Mouse (Mus musculus) kidney, postnatal 10 days (tissue): ENCODE data around the gene Sh3gl2.

Source experiments
- DNase-seq: peaks from one replicate; pipeline ENCODE4 v3.0.0; 2021; ENCODE audit warnings: mixed read lengths

The Sh3gl2 gene

GRCm38 (mm10) chr4:85205071-85205635, at the start of gene Sh3gl2:
Gene Sh3gl2 (plus strand): TSS chr4:85205126.
- DNase-seq: peak; percentile 79

GRCm38 (mm10) chr4:85161156-85161555, 43.8 kb upstream of the Sh3gl2 start:
- DNase-seq: no peak

- peak; percentile 73 for DNase-seq
Measured at GRCm38 (mm10) chr4:85162468-85163312, 42.2 kb upstream of the Sh3gl2 start.

- DNase-seq: peak; percentile 12
Measured at GRCm38 (mm10) chr4:85163313-85163615, 41.7 kb upstream of the Sh3gl2 start.

GRCm38 (mm10) chr4:85168001-85168400, 36.9 kb upstream of the Sh3gl2 start:
- no peak for DNase-seq

GRCm38 (mm10) chr4:85175466-85175865, 29.5 kb upstream of the Sh3gl2 start:
- DNase-seq: no peak

- DNase-seq: no peak
Measured at GRCm38 (mm10) chr4:85178394-85179051, 26.4 kb upstream of the Sh3gl2 start.

- no peak for DNase-seq
Measured at GRCm38 (mm10) chr4:85186011-85186410, 18.9 kb upstream of the Sh3gl2 start.

- peak; percentile 20 for DNase-seq
Measured at GRCm38 (mm10) chr4:85196201-85196600, 8.7 kb upstream of the Sh3gl2 start.

- DNase-seq: no peak
Measured at GRCm38 (mm10) chr4:85198431-85198830, 6.5 kb upstream of the Sh3gl2 start.

- DNase-seq: no peak
Measured at GRCm38 (mm10) chr4:85202582-85202981, 2.3 kb upstream of the Sh3gl2 start.

- DNase-seq: peak; percentile 54
Measured at GRCm38 (mm10) chr4:85205636-85206211, 798 bp downstream of the Sh3gl2 start.

- no peak for DNase-seq
Measured at GRCm38 (mm10) chr4:85206675-85207400, 1.9 kb downstream of the Sh3gl2 start.

- no peak for DNase-seq
Measured at GRCm38 (mm10) chr4:85207515-85207914, 2.6 kb downstream of the Sh3gl2 start.

- DNase-seq: no peak
Measured at GRCm38 (mm10) chr4:85208531-85208930, 3.6 kb downstream of the Sh3gl2 start.

- DNase-seq: no peak
Measured at GRCm38 (mm10) chr4:85210953-85211352, 6.0 kb downstream of the Sh3gl2 start.

GRCm38 (mm10) chr4:85217003-85217402, 12.1 kb downstream of the Sh3gl2 start:
- DNase-seq: no peak

GRCm38 (mm10) chr4:85222716-85223115, 17.8 kb downstream of the Sh3gl2 start:
- no peak for DNase-seq

- no peak for DNase-seq
Measured at GRCm38 (mm10) chr4:85226731-85227130, 21.8 kb downstream of the Sh3gl2 start.

GRCm38 (mm10) chr4:85227664-85228588, 23.0 kb downstream of the Sh3gl2 start:
- DNase-seq: no peak

GRCm38 (mm10) chr4:85228589-85228948, 23.6 kb downstream of the Sh3gl2 start:
- DNase-seq: no peak
